Mouse (Mus musculus) cerebellum, adult 11 months (tissue): Measurements from ENCODE around the gene Bmp5.
"Not testable (repeated sequence)": the region's sequence is repeated elsewhere in the genome, so short reads cannot be mapped to it uniquely, and the experiment has no call there.

ENCODE experiments used
- DNase-seq: peaks from one replicate; pipeline ENCODE4 v3.0.0; 2022

Gene Bmp5

GRCm38 (mm10) chr9:75775129-75775845, at the start of gene Bmp5:
Gene Bmp5 (plus strand): TSS chr9:75775364.
- no peak for DNase-seq

GRCm38 (mm10) chr9:75760075-75760474, 15.1 kb upstream of the Bmp5 start:
- no peak for DNase-seq

- DNase-seq, result no peak
Observed at GRCm38 (mm10) chr9:75761567-75761966, 13.6 kb upstream of the Bmp5 start.

- DNase-seq, result no peak
Observed at GRCm38 (mm10) chr9:75762487-75762886, 12.7 kb upstream of the Bmp5 start.

GRCm38 (mm10) chr9:75764792-75765191, 10.4 kb upstream of the Bmp5 start:
- no peak for DNase-seq

GRCm38 (mm10) chr9:75766521-75766920, 8.6 kb upstream of the Bmp5 start:
- no peak for DNase-seq

- no peak for DNase-seq
Observed at GRCm38 (mm10) chr9:75769042-75769441, 6.1 kb upstream of the Bmp5 start.

- DNase-seq, result no peak
Observed at GRCm38 (mm10) chr9:75776153-75776552, 989 bp downstream of the Bmp5 start.

- no peak for DNase-seq
Observed at GRCm38 (mm10) chr9:75778762-75779346, 3.7 kb downstream of the Bmp5 start.

GRCm38 (mm10) chr9:75780558-75781276, 5.6 kb downstream of the Bmp5 start:
- no peak for DNase-seq

GRCm38 (mm10) chr9:75781600-75781999, 6.4 kb downstream of the Bmp5 start:
- DNase-seq, result no peak

GRCm38 (mm10) chr9:75783573-75783972, 8.4 kb downstream of the Bmp5 start:
- no peak for DNase-seq

- no peak for DNase-seq
Observed at GRCm38 (mm10) chr9:75785959-75786358, 10.8 kb downstream of the Bmp5 start.

- no peak for DNase-seq
Observed at GRCm38 (mm10) chr9:75787121-75787520, 12.0 kb downstream of the Bmp5 start.

GRCm38 (mm10) chr9:75789879-75790428, 14.8 kb downstream of the Bmp5 start:
- no peak for DNase-seq

GRCm38 (mm10) chr9:75804940-75805339, 29.8 kb downstream of the Bmp5 start:
- DNase-seq, result no peak

- not testable (repeated sequence) for DNase-seq
Observed at GRCm38 (mm10) chr9:75808179-75808578, 33.0 kb downstream of the Bmp5 start.

GRCm38 (mm10) chr9:75808659-75809058, 33.5 kb downstream of the Bmp5 start:
- no peak for DNase-seq

- no peak for DNase-seq
Observed at GRCm38 (mm10) chr9:75815161-75815560, 40.0 kb downstream of the Bmp5 start.

- no peak for DNase-seq
Observed at GRCm38 (mm10) chr9:75818400-75818799, 43.2 kb downstream of the Bmp5 start.

- DNase-seq, result no peak
Observed at GRCm38 (mm10) chr9:75832468-75832867, 57.3 kb downstream of the Bmp5 start.

- no peak for DNase-seq
Observed at GRCm38 (mm10) chr9:75833189-75833732, 58.1 kb downstream of the Bmp5 start.

- DNase-seq, result no peak
Observed at GRCm38 (mm10) chr9:75839450-75839849, 64.3 kb downstream of the Bmp5 start.
